Mouse (Mus musculus): ENCODE measurements at regions not wholly inside any gene's neighbourhood (a gene's known extent, or its start where the extent isn't known, plus 50 kb on each side); places are given as distances from the start of the nearest gene placed in this dataset.

GRCm38 (mm10) chr15:69481087-69481486 is 2980.4 kb upstream of the Lrrc6 start:
- Histone ChIP-seq H3K27me3 (ENCODE audit: insufficient read depth, poor library complexity, severe bottlenecking) (no peaks in the 10 kb centered on the region), H3K27ac (no peak overlapping the region), H3K36me3 (no peaks in the 10 kb centered on the region), H3K4me1 (no peaks in the 10 kb centered on the region), H3K9me3 (no peaks in the 10 kb centered on the region), H3K4me3 (no peak overlapping the region)
- WGBS = 81% methylated on average over 3 of the region's 3 CpGs
- no peak for DNase-seq (ENCODE audit: low spot score)

GRCm38 (mm10) chr15:69477050-69477449 is 2976.3 kb upstream of the Lrrc6 start:
- 87% methylated on average over 3 of the region's 3 CpGs for WGBS
- no peaks in the 10 kb centered on the region for H3K36me3 ChIP-seq

GRCm38 (mm10) chr15:69469566-69469965 is 2968.9 kb upstream of the Lrrc6 start:
- no peak for DNase-seq (ENCODE audit: low spot score)
- no peaks in the 10 kb centered on the region for H3K9me3 ChIP-seq
- no peak overlapping the region for H3K4me3 ChIP-seq
- no peaks in the 10 kb centered on the region for H3K4me1 ChIP-seq
- no peaks in the 10 kb centered on the region for H3K27me3 ChIP-seq (ENCODE audit: insufficient read depth, poor library complexity, severe bottlenecking)
- 63% methylated on average over 1 of the region's 1 CpGs for WGBS
- no peak overlapping the region for H3K27ac ChIP-seq
- H3K36me3 ChIP-seq = no peaks in the 10 kb centered on the region

More at GRCm38 (mm10) chr15:69477050-69477449, 2976.3 kb upstream of the Lrrc6 start:
- Histone ChIP-seq H3K27ac (no peak overlapping the region), H3K4me1 (no peaks in the 10 kb centered on the region), H3K4me3 (no peak overlapping the region), H3K27me3 (ENCODE audit: insufficient read depth, poor library complexity, severe bottlenecking) (no peaks in the 10 kb centered on the region), H3K9me3 (no peaks in the 10 kb centered on the region)
- DNase-seq (ENCODE audit: low spot score) = no peak

GRCm38 (mm10) chr15:69460581-69461194 is 2960.0 kb upstream of the Lrrc6 start:
- DNase-seq (ENCODE audit: low spot score) = no peak
- H3K36me3 ChIP-seq = no peaks in the 10 kb centered on the region
- H3K4me1 ChIP-seq = no peaks in the 10 kb centered on the region
- H3K4me3 ChIP-seq = no peak overlapping the region
- WGBS = 77% methylated on average over 2 of the region's 2 CpGs
- no peak overlapping the region for H3K27ac ChIP-seq
- no peaks in the 10 kb centered on the region for H3K27me3 ChIP-seq (ENCODE audit: insufficient read depth, poor library complexity, severe bottlenecking)
- no peaks in the 10 kb centered on the region for H3K9me3 ChIP-seq

- Histone ChIP-seq H3K36me3 (no peaks in the 10 kb centered on the region), H3K9me3 (no peaks in the 10 kb centered on the region), H3K27me3 (ENCODE audit: insufficient read depth, poor library complexity, severe bottlenecking) (no peaks in the 10 kb centered on the region), H3K4me1 (no peaks in the 10 kb centered on the region), H3K4me3 (no peak overlapping the region), H3K27ac (no peak overlapping the region)
- no peak for DNase-seq (ENCODE audit: low spot score)
- 71% methylated on average over 4 of the region's 4 CpGs for WGBS
Observed at GRCm38 (mm10) chr15:69457473-69457872, 2956.8 kb upstream of the Lrrc6 start.

GRCm38 (mm10) chr15:69456191-69456770 is 2955.6 kb upstream of the Lrrc6 start:
- no peaks in the 10 kb centered on the region for H3K36me3 ChIP-seq
- no peak overlapping the region for H3K27ac ChIP-seq
- WGBS = 72% methylated on average over 4 of the region's 4 CpGs
- H3K4me1 ChIP-seq = no peaks in the 10 kb centered on the region
- no peak for DNase-seq (ENCODE audit: low spot score)
- no peaks in the 10 kb centered on the region for H3K9me3 ChIP-seq
- no peak overlapping the region for H3K4me3 ChIP-seq
- H3K27me3 ChIP-seq (ENCODE audit: insufficient read depth, poor library complexity, severe bottlenecking) = no peaks in the 10 kb centered on the region

- no peaks in the 10 kb centered on the region for H3K9me3 ChIP-seq
- H3K4me3 ChIP-seq = no peak overlapping the region
- 78% methylated on average over 3 of the region's 3 CpGs for WGBS
- H3K4me1 ChIP-seq = no peaks in the 10 kb centered on the region
- no peaks in the 10 kb centered on the region for H3K27me3 ChIP-seq (ENCODE audit: insufficient read depth, poor library complexity, severe bottlenecking)
- no peak overlapping the region for H3K27ac ChIP-seq
- no peak for DNase-seq (ENCODE audit: low spot score)
- no peaks in the 10 kb centered on the region for H3K36me3 ChIP-seq
Observed at GRCm38 (mm10) chr15:69441008-69441407, 2940.3 kb upstream of the Lrrc6 start.

- WGBS = 91% methylated on average over 1 of the region's 1 CpGs
- Histone ChIP-seq H3K4me1 (no peaks in the 10 kb centered on the region), H3K9me3 (no peaks in the 10 kb centered on the region)
Observed at GRCm38 (mm10) chr15:69413531-69414011, 2912.9 kb upstream of the Lrrc6 start.

GRCm38 (mm10) chr15:69389575-69389974 is 2888.9 kb upstream of the Lrrc6 start:
- Histone ChIP-seq H3K4me1 (no peaks in the 10 kb centered on the region), H3K27me3 (ENCODE audit: insufficient read depth, poor library complexity, severe bottlenecking) (no peaks in the 10 kb centered on the region), H3K4me3 (no peak overlapping the region), H3K9me3 (no peaks in the 10 kb centered on the region), H3K27ac (no peak overlapping the region), H3K36me3 (no peaks in the 10 kb centered on the region)
- DNase-seq (ENCODE audit: low spot score) = no peak
- 74% methylated on average over 4 of the region's 4 CpGs for WGBS

More at GRCm38 (mm10) chr15:69413531-69414011, 2912.9 kb upstream of the Lrrc6 start:
- no peak overlapping the region for H3K27ac ChIP-seq
- no peak overlapping the region for H3K4me3 ChIP-seq
- H3K27me3 ChIP-seq (ENCODE audit: insufficient read depth, poor library complexity, severe bottlenecking) = no peaks in the 10 kb centered on the region
- no peaks in the 10 kb centered on the region for H3K36me3 ChIP-seq
- no peak for DNase-seq (ENCODE audit: low spot score)

GRCm38 (mm10) chr15:69387466-69387865 is 2886.8 kb upstream of the Lrrc6 start:
- no peaks in the 10 kb centered on the region for H3K36me3 ChIP-seq
- no peak overlapping the region for H3K4me3 ChIP-seq
- no peaks in the 10 kb centered on the region for H3K9me3 ChIP-seq
- no peaks in the 10 kb centered on the region for H3K4me1 ChIP-seq
- H3K27ac ChIP-seq = no peak overlapping the region
- DNase-seq (ENCODE audit: low spot score) = no peak
- H3K27me3 ChIP-seq (ENCODE audit: insufficient read depth, poor library complexity, severe bottlenecking) = no peaks in the 10 kb centered on the region

GRCm38 (mm10) chr15:69365440-69365839 is 2864.7 kb upstream of the Lrrc6 start:
- H3K4me1 ChIP-seq = no peaks in the 10 kb centered on the region
- H3K36me3 ChIP-seq = no peaks in the 10 kb centered on the region
- no peak for DNase-seq (ENCODE audit: low spot score)
- H3K9me3 ChIP-seq = no peaks in the 10 kb centered on the region
- no peak overlapping the region for H3K4me3 ChIP-seq
- H3K27me3 ChIP-seq (ENCODE audit: insufficient read depth, poor library complexity, severe bottlenecking) = no peaks in the 10 kb centered on the region
- H3K27ac ChIP-seq = no peak overlapping the region

GRCm38 (mm10) chr15:69350053-69350739 is 2849.5 kb upstream of the Lrrc6 start:
- Histone ChIP-seq H3K4me1 (no peaks in the 10 kb centered on the region), H3K4me3 (no peak overlapping the region), H3K27ac (no peak overlapping the region), H3K9me3 (no peaks in the 10 kb centered on the region), H3K27me3 (ENCODE audit: insufficient read depth, poor library complexity, severe bottlenecking) (no peaks in the 10 kb centered on the region), H3K36me3 (no peaks in the 10 kb centered on the region)
- no peak for DNase-seq (ENCODE audit: low spot score)
- WGBS = 81% methylated on average over 7 of the region's 7 CpGs

GRCm38 (mm10) chr15:69346065-69346464 is 2845.4 kb upstream of the Lrrc6 start:
- Histone ChIP-seq H3K27me3 (ENCODE audit: insufficient read depth, poor library complexity, severe bottlenecking) (no peaks in the 10 kb centered on the region), H3K4me3 (no peak overlapping the region), H3K9me3 (no peaks in the 10 kb centered on the region), H3K4me1 (no peaks in the 10 kb centered on the region), H3K27ac (no peak overlapping the region), H3K36me3 (no peaks in the 10 kb centered on the region)
- no peak for DNase-seq (ENCODE audit: low spot score)
- 53% methylated on average over 1 of the region's 1 CpGs for WGBS

Data from heart, embryonic 10.5 days (tissue).